Mouse (Mus musculus) stomach, embryonic 15.5 days (tissue): ENCODE measurements around the gene A230072I06Rik. TPM values are rescaled to one million over a fixed set of nuclear protein-coding genes. Genes with fewer than 3 reads are reported as not detected.

Experiments
- ATAC-seq: fragments of 200-750 bp; cut with Nextera tagmentation; 2 replicates; pipeline ENCODE4 v1.8.0; 2017; ENCODE audit warnings: low read depth, moderate number of reproducible peaks, moderate TSS enrichment; ENCODE audit not compliant: insufficient read depth, low FRiP score
- H3K27ac ChIP-seq: fragments of 300-500 bp; sonication (generic); 2 replicates; pipeline ENCODE4 v1.5.1; 2015; ENCODE audit warnings: mild to moderate bottlenecking, inconsistent platforms
- H3K27me3 ChIP-seq: fragments of 300-500 bp; sonication (generic); replicated peaks from 2 replicates; pipeline ENCODE4 v1.6.1; 2015; ENCODE audit warnings: inconsistent platforms
- H3K36me3 ChIP-seq: fragments of 300-500 bp; sonication (generic); 2 replicates; pipeline ENCODE4 v1.6.1; 2015; ENCODE audit warnings: inconsistent platforms
- H3K4me1 ChIP-seq: fragments of 300-500 bp; sonication (generic); 2 replicates; pipeline ENCODE4 v1.6.1; 2015; ENCODE audit warnings: inconsistent platforms
- H3K4me2 ChIP-seq: fragments of 300-500 bp; sonication (generic); 2 replicates; pipeline ENCODE4 v1.6.1; 2015; ENCODE audit warnings: mild to moderate bottlenecking, inconsistent platforms
- H3K4me3 ChIP-seq: fragments of 300-500 bp; sonication (generic); replicated peaks from 2 replicates; pipeline ENCODE4 v1.5.1; 2015; ENCODE audit warnings: inconsistent platforms
- H3K9ac ChIP-seq: fragments of 300-500 bp; sonication (generic); 2 replicates; pipeline ENCODE4 v1.6.1; 2015; ENCODE audit warnings: inconsistent platforms
- H3K9me3 ChIP-seq: fragments of 300-500 bp; sonication (generic); 2 replicates; pipeline ENCODE4 v1.6.1; 2016; ENCODE audit warnings: inconsistent platforms
- WGBS: fragments of 180-500 bp; shearing (Covaris S2); methylation state at CpG from one replicate; pipeline ENCODE4 v1.1.7; 2015; 5-methylcytosine and 5-hydroxymethylcytosine counted together
- polyA plus RNA-seq: library from polyadenylated mRNA; unstranded; fragments of >200 nt; fragmentation: Nextera tagmentation; extraction: Ambion mirVana; gene quantifications from 2 replicates; pipeline ENCODE4 v1.2.1, GENCODE M21; 2015

Gene A230072I06Rik
- polyA plus RNA-seq, 1 experiment from 2014 or later: 0.09 TPM

GRCm38 (mm10) chr8:12324991-12325601 lies 46.5 kb downstream of the A230072I06Rik start:
- Histone ChIP-seq H3K27me3 (no peaks in the 10 kb centered on the region; the same call in 1 of the 2 replicates), H3K9me3 (no peaks in the 10 kb centered on the region), H3K4me3 (no peak overlapping the region), H3K4me1 (peaks cover 3% of the 10 kb centered on the region; the same call in 1 of the 2 replicates), H3K27ac (no peak overlapping the region), H3K9ac (no peak overlapping the region), H3K4me2 (no peak overlapping the region), H3K36me3 (no peaks in the 10 kb centered on the region)
- no peak for ATAC-seq
- 36% methylated on average over 16 of the region's 16 CpGs for WGBS

DNA sequence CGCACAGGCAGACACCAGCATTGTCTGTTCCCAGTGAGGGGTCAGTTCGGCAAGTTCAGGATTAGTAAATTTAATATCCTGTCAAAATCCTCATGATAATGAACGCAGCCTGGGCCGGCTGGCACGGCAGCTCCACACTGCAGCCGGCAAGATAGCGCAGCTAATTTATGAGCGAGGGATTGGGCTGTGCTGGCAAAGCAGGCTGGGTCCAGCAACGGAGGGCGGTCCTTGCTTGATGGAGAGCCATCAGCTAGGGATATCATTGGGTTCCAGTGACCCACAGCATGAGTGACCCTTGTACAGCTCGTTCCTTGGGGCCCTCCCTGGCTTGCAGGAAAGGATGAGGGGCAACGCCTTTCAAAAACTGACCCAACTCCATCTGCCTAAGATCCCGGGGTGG lies 48.6 kb downstream of the A230072I06Rik start:
- H3K4me1 ChIP-seq: peaks cover 6% of the 10 kb centered on the region; the same call in 1 of the 2 replicates
- H3K4me3 ChIP-seq: no peak overlapping the region
- H3K9me3 ChIP-seq: no peaks in the 10 kb centered on the region
- no peak for ATAC-seq
- no peak overlapping the region for H3K27ac ChIP-seq
- H3K27me3 ChIP-seq: no peaks in the 10 kb centered on the region; the same call in 1 of the 2 replicates
- no peak overlapping the region for H3K9ac ChIP-seq
- H3K4me2 ChIP-seq: no peak overlapping the region
- no peaks in the 10 kb centered on the region for H3K36me3 ChIP-seq
- WGBS: 55% methylated on average over 13 of the region's 13 CpGs

GRCm38 (mm10) chr8:12327707-12328471 lies 49.3 kb downstream of the A230072I06Rik start:
- Histone ChIP-seq H3K27ac (no peak overlapping the region), H3K27me3 (no peaks in the 10 kb centered on the region; the same call in 1 of the 2 replicates), H3K9me3 (no peaks in the 10 kb centered on the region), H3K9ac (no peak overlapping the region), H3K4me1 (peaks cover 6% of the 10 kb centered on the region; the same call in 1 of the 2 replicates), H3K36me3 (no peaks in the 10 kb centered on the region), H3K4me2 (no peak overlapping the region), H3K4me3 (no peak overlapping the region)
- no peak for ATAC-seq
- WGBS: 77% methylated on average over 21 of the region's 21 CpGs

GRCm38 (mm10) chr8:12328476-12328875 lies 49.9 kb downstream of the A230072I06Rik start:
- Histone ChIP-seq H3K27me3 (no peaks in the 10 kb centered on the region; the same call in 1 of the 2 replicates), H3K9ac (no peak overlapping the region), H3K36me3 (no peaks in the 10 kb centered on the region), H3K27ac (no peak overlapping the region), H3K9me3 (no peaks in the 10 kb centered on the region), H3K4me2 (no peak overlapping the region), H3K4me1 (peaks cover 6% of the 10 kb centered on the region; the same call in 1 of the 2 replicates), H3K4me3 (no peak overlapping the region)
- WGBS: 68% methylated on average over 9 of the region's 9 CpGs
- ATAC-seq: no peak

DNA sequence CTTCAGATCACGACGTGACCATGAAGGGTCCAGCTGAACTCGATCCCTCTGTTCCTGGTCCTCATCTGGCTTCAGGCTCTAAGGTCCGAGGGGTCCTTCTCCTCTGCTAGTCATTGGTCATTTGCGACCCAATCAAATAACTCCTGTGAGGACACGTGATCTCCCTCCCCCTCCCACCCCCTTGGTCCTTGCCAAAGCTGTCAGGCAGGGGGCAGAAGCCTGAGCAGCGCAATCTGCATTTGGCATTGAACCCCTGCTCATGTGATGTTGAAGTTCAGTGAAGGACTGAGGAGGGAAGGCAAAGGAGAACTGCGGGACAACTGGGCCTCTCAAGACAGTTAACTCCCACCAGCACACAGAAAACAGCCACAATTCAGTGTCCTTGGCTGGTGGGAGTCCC lies 51.4 kb downstream of the A230072I06Rik start:
- WGBS: 33% methylated on average over 8 of the region's 8 CpGs
- H3K4me1 ChIP-seq: peaks cover 3% of the 10 kb centered on the region; the same call in 1 of the 2 replicates
- no peak overlapping the region for H3K27ac ChIP-seq
- no peak overlapping the region for H3K4me2 ChIP-seq
- H3K4me3 ChIP-seq: no peak overlapping the region
- no peak for ATAC-seq
- H3K9ac ChIP-seq: no peak overlapping the region
- no peaks in the 10 kb centered on the region for H3K27me3 ChIP-seq
- no peaks in the 10 kb centered on the region for H3K36me3 ChIP-seq
- no peaks in the 10 kb centered on the region for H3K9me3 ChIP-seq

Other genes with a start within 250 kb of the A230072I06Rik start
- not detected in 2 replicates for gene Sox1, start 116.5 kb downstream of the A230072I06Rik start, polyA plus RNA-seq